Mouse (Mus musculus) mouse embryonic stem cell (cell line): ENCODE measurements around the gene Gm3625.
"Not testable (repeated sequence)": the region's sequence is repeated elsewhere in the genome, so short reads cannot be mapped to it uniquely, and the experiment has no call there.

Experiments
- in situ Hi-C, 2 experiments: fragments of 300-500 bp; cut with MboI; formaldehyde crosslinking; loops; 1 replicate in 1 of 2; 3 replicates in 1 of 2; pipeline ENCODE4 v1.14.3; 2019 to 2020; ENCODE audit warnings: low sequenced_read_pairs in 2 of 2, low pct_unique_long_range_greater_than_20kb in 1 of 2, mixed read lengths in 1 of 2; ENCODE audit not compliant: unreplicated experiment in 1 of 2

Gene Gm3625

DNA sequence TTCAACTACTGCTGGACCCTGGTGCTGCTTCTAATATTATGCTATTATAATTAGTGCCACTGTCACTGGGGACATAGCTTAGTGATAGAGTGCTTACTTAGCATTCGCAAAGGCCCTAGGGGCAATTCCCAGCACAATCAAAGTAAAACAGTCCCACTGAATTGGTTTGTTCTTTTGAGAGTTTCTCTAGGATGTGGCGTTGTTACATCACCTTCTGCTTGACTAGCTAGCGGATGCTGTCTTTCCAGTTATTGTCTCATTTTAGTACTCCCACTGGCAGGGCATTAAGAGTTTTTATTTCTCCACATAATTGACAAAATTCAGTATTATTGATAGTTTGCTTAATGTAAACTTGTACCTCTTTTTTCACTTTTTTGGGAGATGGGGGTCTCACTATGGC lies 34.7 kb downstream of the Gm3625 start:
- in situ Hi-C loops, result no loop called here

DNA sequence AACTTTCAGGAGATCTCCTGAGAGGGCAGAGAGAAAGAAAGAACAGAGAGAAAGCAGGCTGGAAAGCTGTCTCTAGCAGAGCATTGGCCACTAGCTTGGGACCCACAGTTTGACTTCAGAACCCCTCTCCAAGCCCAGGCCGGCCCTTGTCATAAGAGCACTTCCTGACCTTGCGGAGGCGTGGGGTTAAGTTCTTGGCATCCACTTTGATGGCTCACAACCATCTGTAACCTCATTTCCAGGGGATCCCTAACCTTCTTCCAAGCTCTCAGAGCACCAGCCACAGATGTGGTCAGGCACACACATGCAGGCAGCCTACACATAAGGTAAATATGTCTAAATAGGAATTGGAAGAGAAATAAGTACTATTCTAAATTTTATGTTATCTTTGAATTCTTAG lies 35.3 kb downstream of the Gm3625 start:
- in situ Hi-C loops, result no loop called here

DNA sequence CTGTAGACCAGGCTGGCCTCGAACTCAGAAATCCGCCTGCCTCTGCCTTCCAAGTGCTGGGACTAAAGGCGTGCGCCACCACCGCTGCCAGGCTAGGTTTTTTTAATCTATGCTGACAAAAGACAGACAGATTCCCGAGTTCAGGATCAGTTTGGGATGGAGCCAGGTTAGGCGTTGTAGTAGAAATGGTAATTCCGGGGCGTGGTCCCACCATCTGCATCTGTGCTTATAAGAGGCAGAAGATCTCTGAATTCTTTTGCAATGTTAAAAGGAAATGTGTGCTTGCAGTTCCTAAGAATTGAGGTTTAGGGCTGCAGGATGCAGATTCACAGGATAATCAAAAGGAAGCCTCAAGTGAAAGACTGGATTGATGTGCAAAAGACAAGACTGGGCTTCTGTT lies 35.8 kb downstream of the Gm3625 start:
- in situ Hi-C loops, result no loop called here

DNA sequence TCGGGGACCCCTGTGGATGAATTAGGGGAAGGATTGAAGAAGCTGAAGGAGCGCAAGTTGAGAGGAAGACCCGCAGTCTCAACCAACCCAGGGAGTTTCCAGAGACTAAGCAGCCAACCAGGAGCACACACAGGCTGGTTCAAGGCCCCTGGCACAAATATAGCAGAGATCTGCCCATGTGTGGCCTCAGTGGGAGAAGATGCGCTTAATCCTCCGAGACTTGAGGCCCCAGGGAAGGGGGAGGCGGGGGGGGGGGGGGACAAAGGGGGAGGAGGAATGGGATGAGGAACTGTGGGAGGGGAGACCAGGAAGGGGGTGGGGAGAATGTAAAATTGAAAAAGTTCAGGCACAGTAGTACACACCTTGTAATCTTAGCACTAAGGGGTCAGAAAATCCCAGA lies 37.3 kb downstream of the Gm3625 start:
- in situ Hi-C loops, result no loop called here

DNA sequence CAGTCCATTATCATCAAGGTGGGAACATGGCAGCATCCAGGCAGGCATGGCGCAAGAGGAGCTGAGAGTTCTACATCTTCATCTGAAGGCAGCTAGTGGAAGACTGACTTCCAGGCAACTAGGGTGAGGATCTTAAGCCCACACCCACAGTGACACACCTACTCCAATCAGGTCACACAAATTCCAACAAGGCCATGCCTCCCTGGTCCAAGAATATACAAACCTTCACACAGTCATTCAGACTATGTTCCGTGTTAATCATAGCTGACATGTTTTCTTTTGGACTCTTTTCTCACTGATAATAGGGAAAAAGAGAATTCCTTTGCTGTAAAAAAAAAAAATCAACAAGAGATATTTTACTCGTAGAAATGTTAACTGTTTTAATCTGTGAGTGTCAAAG lies 39.0 kb downstream of the Gm3625 start:
- in situ Hi-C loops, result not testable (repeated sequence)

DNA sequence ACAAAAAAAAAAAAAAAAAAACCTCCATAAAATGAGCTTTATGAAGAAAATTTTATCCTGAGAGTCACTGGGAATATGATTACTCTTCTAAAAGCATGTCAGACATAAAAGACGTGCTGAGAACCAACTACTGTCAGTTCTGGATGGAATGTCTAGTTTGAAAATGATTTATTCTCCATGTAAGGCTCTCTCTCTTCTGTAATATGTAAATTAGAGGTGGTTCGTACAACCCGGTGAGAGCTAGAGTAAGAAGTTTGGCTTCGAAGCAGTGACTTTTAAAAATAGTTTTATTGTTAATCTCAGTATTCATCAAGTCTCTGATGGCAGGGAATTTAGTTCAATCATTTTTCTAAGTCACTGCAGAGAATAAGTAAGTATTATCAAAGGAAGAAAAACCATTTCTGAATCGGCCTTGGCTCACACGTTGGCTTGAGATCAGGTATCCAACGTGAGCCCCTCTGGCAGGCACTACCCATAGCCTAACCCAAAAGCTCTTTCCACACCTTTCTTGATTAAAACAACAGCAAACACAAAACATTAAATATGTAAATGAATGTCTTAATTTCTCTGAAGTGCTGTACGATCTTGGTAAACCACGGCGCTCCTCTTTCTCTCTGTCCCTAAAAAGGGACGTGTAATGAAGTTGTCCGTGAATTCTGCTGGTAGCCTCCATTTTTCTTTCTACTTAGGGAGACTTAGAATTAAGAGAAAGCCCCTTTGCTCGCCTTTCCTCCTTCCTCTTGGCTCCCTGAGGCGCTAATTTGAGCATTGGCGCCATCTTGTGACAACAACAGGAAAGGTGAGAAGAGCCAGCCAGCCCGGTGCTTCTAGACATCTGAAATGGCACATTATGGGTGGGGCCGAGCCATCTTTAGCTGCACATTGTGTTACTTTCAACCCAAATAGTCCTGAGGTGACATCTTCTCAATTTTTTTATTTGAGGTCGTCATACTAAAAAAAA lies 44.4 kb downstream of the Gm3625 start:
- in situ Hi-C loops, result loop anchor here in 1 of 2 experiments (25.0 kb wide), 1 partner anchor 411 kb away; the partner anchor contains the start of gene Adcy3

DNA sequence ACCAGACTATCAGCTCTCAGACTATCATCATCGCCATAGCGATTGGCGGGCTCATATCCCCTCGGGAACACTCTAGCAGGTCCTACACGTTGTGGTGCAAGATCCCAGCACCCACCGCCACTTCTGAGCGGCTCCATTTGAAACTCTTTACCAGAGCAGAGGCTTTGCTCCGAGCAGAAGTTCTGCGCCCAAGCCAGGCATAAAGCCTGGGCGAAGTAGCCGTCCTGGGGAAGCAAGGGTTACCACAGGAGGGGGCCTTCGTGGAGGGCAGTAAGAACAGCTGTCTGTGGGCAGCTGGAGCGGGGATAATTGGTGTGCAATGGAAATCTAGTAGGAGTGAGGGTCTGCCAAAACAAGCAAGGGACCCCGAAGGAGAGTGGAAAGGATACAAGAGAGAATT lies 45.2 kb downstream of the Gm3625 start:
- in situ Hi-C loops, result loop anchor here in 1 of 2 experiments (25.0 kb wide), 1 partner anchor 410 kb away; the partner anchor contains the start of gene Adcy3

DNA sequence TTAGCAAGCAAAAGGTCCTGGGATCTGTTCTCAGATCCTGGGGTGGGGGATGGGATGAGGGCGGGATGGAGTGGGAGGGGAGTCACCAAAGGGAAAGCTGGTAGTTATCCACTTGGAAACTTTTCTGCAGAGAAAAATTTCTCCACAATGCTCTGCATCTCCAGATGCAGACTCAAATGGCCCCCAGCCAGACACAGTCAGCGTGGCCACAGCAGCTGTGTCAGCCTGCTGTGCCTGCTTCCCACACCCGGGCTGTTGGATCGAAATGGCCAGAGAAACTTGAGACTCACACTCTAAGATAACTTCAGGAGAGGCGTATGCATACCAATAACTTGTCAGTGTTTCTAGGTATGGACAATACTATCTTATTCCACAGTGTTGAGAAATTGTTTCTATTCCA lies 46.2 kb downstream of the Gm3625 start:
- in situ Hi-C loops, result loop anchor here in 1 of 2 experiments (25.0 kb wide), 1 partner anchor 409 kb away; the partner anchor contains the start of gene Adcy3

DNA sequence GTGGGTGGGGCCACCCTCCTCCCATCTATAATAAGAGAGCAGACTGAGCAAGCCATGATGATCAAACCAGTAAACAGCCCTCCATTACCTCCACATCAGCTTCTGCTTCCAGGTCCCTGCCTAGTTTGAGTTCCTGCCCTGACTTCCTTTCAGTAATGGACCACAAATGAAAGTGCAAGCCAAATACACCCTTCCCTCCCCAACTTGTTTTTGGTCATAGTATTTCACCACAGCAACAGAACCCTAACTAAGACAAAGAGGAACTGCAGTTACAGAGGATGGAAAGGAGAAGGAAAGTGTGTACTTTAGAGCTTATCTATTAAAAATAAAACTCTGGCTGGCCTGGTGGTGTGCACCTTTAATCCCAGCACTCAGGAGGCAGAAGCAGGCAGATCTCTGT lies 47.3 kb downstream of the Gm3625 start:
- in situ Hi-C loops, result loop anchor here in 1 of 2 experiments (25.0 kb wide), 1 partner anchor 408 kb away; the partner anchor contains the start of gene Adcy3

DNA sequence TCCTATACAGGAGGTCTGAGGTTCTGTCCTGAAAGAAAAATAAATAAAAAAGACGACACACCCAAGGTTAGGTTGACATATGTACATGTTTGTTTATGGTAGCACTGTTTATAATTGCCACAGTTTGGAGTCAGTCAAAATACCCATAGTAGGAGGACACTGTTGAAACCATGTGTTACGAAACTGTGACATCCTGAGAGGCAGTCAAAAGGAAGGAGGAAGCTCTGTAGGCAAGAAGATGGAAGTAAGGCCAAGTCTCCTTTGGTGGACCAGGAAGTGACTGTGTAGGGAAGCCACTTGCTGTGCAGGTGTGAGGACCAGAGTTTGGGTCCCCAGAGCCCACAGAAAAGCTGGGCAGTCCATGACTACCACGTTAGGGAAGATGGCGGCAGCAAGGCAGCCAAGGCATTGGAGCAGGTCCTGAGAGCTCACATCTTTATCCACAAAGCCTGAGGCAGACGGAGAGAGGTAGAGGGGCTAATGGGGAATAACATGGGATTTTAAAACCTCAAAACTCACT lies 48.3 kb downstream of the Gm3625 start:
- in situ Hi-C loops, result loop anchor here in 1 of 2 experiments (25.0 kb wide), 1 partner anchor 407 kb away; the partner anchor contains the start of gene Adcy3
